Mouse (Mus musculus): ENCODE data around the gene Hnmt.
"Not testable (repeated sequence)": the region's sequence is repeated elsewhere in the genome, so short reads cannot be mapped to it uniquely, and the experiment has no call there.

Gene Hnmt

GRCm38 (mm10) chr2:24049344-24049990, at the start of gene Hnmt:
Gene Hnmt, minus strand, starts transcription at chr2:24049394.
- no peak for DNase-seq (ENCODE audit: low read depth, low spot score)

- no peak for DNase-seq (ENCODE audit: low read depth, low spot score)
Measured at GRCm38 (mm10) chr2:24096495-24096894, 47.3 kb upstream of the Hnmt start, which contains the start of gene Tbpl2. Gene Tbpl2, minus strand, starts transcription at chr2:24096595.

GRCm38 (mm10) chr2:24090921-24091320, 41.7 kb upstream of the Hnmt start:
- DNase-seq (ENCODE audit: low read depth, low spot score) = no peak

- DNase-seq (ENCODE audit: low read depth, low spot score) = no peak
Measured at GRCm38 (mm10) chr2:24050459-24050858, 1.3 kb upstream of the Hnmt start.

- peak; percentile 12 for DNase-seq (ENCODE audit: low read depth, low spot score)
Measured at GRCm38 (mm10) chr2:24048480-24049097, 605 bp downstream of the Hnmt start.

- no peak for DNase-seq (ENCODE audit: low read depth, low spot score)
Measured at GRCm38 (mm10) chr2:24047551-24048479, 1.4 kb downstream of the Hnmt start.

- DNase-seq (ENCODE audit: low read depth, low spot score) = no peak
Measured at GRCm38 (mm10) chr2:24042901-24043300, 6.3 kb downstream of the Hnmt start.

GRCm38 (mm10) chr2:24040531-24040930, 8.7 kb downstream of the Hnmt start:
- no peak for DNase-seq (ENCODE audit: low read depth, low spot score)

- DNase-seq (ENCODE audit: low read depth, low spot score) = not testable (repeated sequence)
Measured at GRCm38 (mm10) chr2:24019386-24019785, 29.8 kb downstream of the Hnmt start.

- no peak for DNase-seq (ENCODE audit: low read depth, low spot score)
Measured at GRCm38 (mm10) chr2:24018966-24019365, 30.2 kb downstream of the Hnmt start.

- no peak for DNase-seq (ENCODE audit: low read depth, low spot score)
Measured at GRCm38 (mm10) chr2:24014957-24015356, 34.2 kb downstream of the Hnmt start.

- no peak for DNase-seq (ENCODE audit: low read depth, low spot score)
Measured at GRCm38 (mm10) chr2:23999323-23999722, 49.9 kb downstream of the Hnmt start.

- peak; percentile 45 for DNase-seq (ENCODE audit: low read depth, low spot score)
Measured at GRCm38 (mm10) chr2:23998836-23999235, 50.4 kb downstream of the Hnmt start.

- peak; percentile 4 for DNase-seq (ENCODE audit: low read depth, low spot score)
Measured at GRCm38 (mm10) chr2:23996830-23997229, 52.4 kb downstream of the Hnmt start.

- peak; percentile 65 for DNase-seq (ENCODE audit: low read depth, low spot score)
Measured at GRCm38 (mm10) chr2:23990034-23990573, 59.1 kb downstream of the Hnmt start.

GRCm38 (mm10) chr2:23987283-23987682, 61.9 kb downstream of the Hnmt start:
- DNase-seq (ENCODE audit: low read depth, low spot score) = no peak

GRCm38 (mm10) chr2:23983343-23983742, 65.9 kb downstream of the Hnmt start:
- DNase-seq (ENCODE audit: low read depth, low spot score) = no peak

GRCm38 (mm10) chr2:23982860-23983259, 66.3 kb downstream of the Hnmt start:
- no peak for DNase-seq (ENCODE audit: low read depth, low spot score)

- not testable (repeated sequence) for DNase-seq (ENCODE audit: low read depth, low spot score)
Measured at GRCm38 (mm10) chr2:23960659-23961274, 88.4 kb downstream of the Hnmt start.

All from ES-CJ7 (cell line).